Mouse (Mus musculus) hindbrain, postnatal 0 days (tissue): ENCODE results near the gene Sh3bp2. TPM values are rescaled to one million over a fixed set of nuclear protein-coding genes. Genes with fewer than 3 reads are reported as not detected.
A peak's percentile ranks its signal among the peaks of the same experiment; 100 is the strongest.
"Not testable (repeated sequence)": the region's sequence is repeated elsewhere in the genome, so short reads cannot be mapped to it uniquely, and the experiment has no call there.

Source experiments
- ATAC-seq: fragments of 200-750 bp; cut with Nextera tagmentation; 2 replicates; pipeline ENCODE4 v1.8.0; 2017; ENCODE audit warnings: mild to moderate bottlenecking, moderate TSS enrichment, moderate library complexity
- DNase-seq: peaks from one replicate; pipeline ENCODE4 v3.0.0-alpha.2; 2015; ENCODE audit warnings: low spot score
- H3K27ac ChIP-seq: fragments of 300-500 bp; sonication (generic); 2 replicates; pipeline ENCODE4 v1.5.1; 2014; ENCODE audit warnings: mild to moderate bottlenecking
- H3K27me3 ChIP-seq: fragments of 300-500 bp; sonication (generic); 2 replicates; pipeline ENCODE4 v1.6.1; 2014; ENCODE audit warnings: low read length, mixed read lengths; ENCODE audit not compliant: insufficient read depth
- H3K36me3 ChIP-seq: fragments of 300-500 bp; sonication (generic); 2 replicates; pipeline ENCODE4 v1.6.1; 2014; ENCODE audit warnings: low read length, mixed read lengths; ENCODE audit not compliant: insufficient read depth
- H3K4me1 ChIP-seq: fragments of 300-500 bp; sonication (generic); 2 replicates; pipeline ENCODE4 v1.6.1; 2014; ENCODE audit warnings: antibody characterized with exemption, low read length, mixed read lengths; ENCODE audit not compliant: insufficient read depth
- H3K4me2 ChIP-seq: fragments of 300-500 bp; sonication (generic); 2 replicates; pipeline ENCODE4 v1.6.1; 2014; ENCODE audit warnings: low read depth, mild to moderate bottlenecking, low read length, moderate library complexity, mixed read lengths
- H3K4me3 ChIP-seq: fragments of 300-500 bp; sonication (generic); 2 replicates; pipeline ENCODE4 v1.5.1; 2014; ENCODE audit warnings: low read length
- H3K9ac ChIP-seq: fragments of 300-500 bp; sonication (generic); replicated peaks from 2 replicates; pipeline ENCODE4 v1.6.1; 2014; ENCODE audit warnings: mild to moderate bottlenecking, low read length, moderate library complexity, mixed read lengths
- H3K9me3 ChIP-seq: fragments of 300-500 bp; sonication (generic); 2 replicates; pipeline ENCODE4 v1.6.1; 2016; ENCODE audit warnings: low read length, mixed read lengths
- CTCF ChIP-seq: IDR thresholded peaks from 2 replicates; pipeline ENCODE4 v1.5.1; 2016; ENCODE audit warnings: antibody characterized with exemption, control low read depth, low read depth
- WGBS: fragments of 180-500 bp; shearing (Covaris S2); extraction: QIAGEN DNeasy Blood & Tissue Kit; methylation state at CpG from one replicate; pipeline ENCODE4 v1.1.7; 2014; 5-methylcytosine and 5-hydroxymethylcytosine counted together
- polyA plus RNA-seq: library from polyadenylated mRNA; unstranded; fragments of >200 nt; fragmentation: Nextera tagmentation; extraction: Ambion mirVana; gene quantifications from 2 replicates; pipeline ENCODE4 v1.2.1, GENCODE M21; 2015
- total RNA-seq: library from RNA; depleted of rRNA; stranded (reverse); fragments of >200 nt; gene quantifications from 2 replicates; pipeline ENCODE4 v1.2.3, GENCODE M21; 2014

Sh3bp2 gene
- total and polyA plus RNA-seq, 2 experiments from 2014 or later: 14.1 to 29.8 TPM

GRCm38 (mm10) chr5:34576286-34576685, 50.6 kb downstream of the Sh3bp2 start:
- H3K4me3 ChIP-seq: no peak overlapping the region
- no peak overlapping the region for H3K27ac ChIP-seq
- peaks cover 9% of the 10 kb centered on the region for H3K4me1 ChIP-seq
- DNase-seq (no peak), ATAC-seq (no peak)
- no peaks in the 10 kb centered on the region for H3K36me3 ChIP-seq
- H3K27me3 ChIP-seq: no peaks in the 10 kb centered on the region
- WGBS: 94% methylated on average over 1 of the region's 1 CpGs
- no peak overlapping the region for H3K9ac ChIP-seq
- no peaks in the 10 kb centered on the region for H3K9me3 ChIP-seq
- H3K4me2 ChIP-seq: no peak overlapping the region
- no peak for TF ChIP-seq CTCF

GRCm38 (mm10) chr5:34578038-34578655, 52.5 kb downstream of the Sh3bp2 start:
- WGBS: 96% methylated on average over 7 of the region's 7 CpGs
- Histone ChIP-seq H3K4me3 (no peak overlapping the region), H3K27me3 (no peaks in the 10 kb centered on the region), H3K9ac (no peak overlapping the region), H3K4me2 (no peak overlapping the region), H3K9me3 (no peaks in the 10 kb centered on the region), H3K4me1 (peaks cover 13% of the 10 kb centered on the region), H3K36me3 (no peaks in the 10 kb centered on the region), H3K27ac (no peak overlapping the region)
- TF ChIP-seq CTCF: no peak
- no peak for ATAC-seq
- no peak for DNase-seq

- no peak for TF ChIP-seq CTCF
- no peak for ATAC-seq
- no peak overlapping the region for H3K4me3 ChIP-seq
Measured at GRCm38 (mm10) chr5:34579377-34579776, 53.7 kb downstream of the Sh3bp2 start.

DNA sequence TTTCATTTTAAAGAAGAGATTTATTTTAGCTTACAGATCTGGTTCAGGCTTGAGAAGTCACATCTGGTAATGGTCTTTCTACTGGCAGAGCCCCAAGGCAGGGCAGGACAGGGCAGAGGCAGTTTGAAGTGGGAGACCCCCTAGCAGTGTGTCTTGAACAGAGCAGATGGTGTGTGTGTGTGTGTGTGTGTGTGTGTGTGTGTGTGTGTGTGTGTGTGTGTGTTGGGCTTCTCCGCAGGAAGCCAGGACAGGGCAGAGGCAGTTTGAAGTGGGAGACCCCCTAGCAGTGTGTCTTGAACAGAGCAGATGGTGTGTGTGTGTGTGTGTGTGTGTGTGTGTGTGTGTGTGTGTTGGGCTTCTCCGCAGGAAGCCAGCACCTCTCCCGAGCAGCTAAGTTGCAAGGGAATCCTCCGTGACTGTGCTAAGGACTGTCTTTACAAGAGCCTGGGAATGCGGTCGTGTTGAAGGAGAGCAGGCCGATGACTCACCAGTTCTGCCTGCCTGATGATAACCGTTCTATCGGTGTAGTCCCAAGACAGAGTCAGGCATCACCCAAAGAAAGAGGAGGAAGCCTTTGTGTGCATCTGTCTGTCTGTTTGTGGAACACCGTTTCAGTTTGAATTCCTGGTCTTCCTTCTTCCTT, 56.2 kb downstream of the Sh3bp2 start:
- not testable (repeated sequence) for H3K4me3 ChIP-seq

More at GRCm38 (mm10) chr5:34579377-34579776, 53.7 kb downstream of the Sh3bp2 start:
- Histone ChIP-seq H3K9ac (no peak overlapping the region), H3K27me3 (no peaks in the 10 kb centered on the region), H3K4me2 (no peak overlapping the region), H3K9me3 (no peaks in the 10 kb centered on the region), H3K36me3 (no peaks in the 10 kb centered on the region), H3K27ac (no peak overlapping the region), H3K4me1 (peaks cover 13% of the 10 kb centered on the region)
- no peak for DNase-seq
- whole genome bisulfite sequencing: 86% methylated on average over 3 of the region's 3 CpGs

GRCm38 (mm10) chr5:34582314-34582675, 56.7 kb downstream of the Sh3bp2 start:
- 73% methylated on average over 5 of the region's 5 CpGs for WGBS
- ATAC-seq: no peak
- H3K27ac ChIP-seq: peak overlapping the region; percentile 62

More for the DNA sequence above, 56.2 kb downstream of the Sh3bp2 start:
- not testable (repeated sequence) for H3K9me3 ChIP-seq, H3K4me1 ChIP-seq, H3K9ac ChIP-seq, H3K4me2 ChIP-seq, H3K36me3 ChIP-seq, H3K27me3 ChIP-seq
- WGBS: 35% methylated on average over 10 of the region's 10 CpGs
- DNase-seq (peak; percentile 49), ATAC-seq (peak; percentile 85)
- H3K27ac ChIP-seq: peak overlapping the region; percentile 62

GRCm38 (mm10) chr5:34585216-34585615, 59.6 kb downstream of the Sh3bp2 start:
- WGBS: 66% methylated on average over 5 of the region's 5 CpGs
- ATAC-seq (no peak), DNase-seq (no peak)

More at GRCm38 (mm10) chr5:34582314-34582675, 56.7 kb downstream of the Sh3bp2 start:
- H3K9me3 ChIP-seq: no peaks in the 10 kb centered on the region
- TF ChIP-seq CTCF: no peak
- no peak overlapping the region for H3K9ac ChIP-seq
- no peaks in the 10 kb centered on the region for H3K36me3 ChIP-seq
- H3K4me3 ChIP-seq: no peak overlapping the region
- no peaks in the 10 kb centered on the region for H3K27me3 ChIP-seq
- H3K4me1 ChIP-seq: peaks cover 4% of the 10 kb centered on the region; the same call in 1 of the 2 replicates
- no peak for DNase-seq
- no peak overlapping the region for H3K4me2 ChIP-seq

DNA sequence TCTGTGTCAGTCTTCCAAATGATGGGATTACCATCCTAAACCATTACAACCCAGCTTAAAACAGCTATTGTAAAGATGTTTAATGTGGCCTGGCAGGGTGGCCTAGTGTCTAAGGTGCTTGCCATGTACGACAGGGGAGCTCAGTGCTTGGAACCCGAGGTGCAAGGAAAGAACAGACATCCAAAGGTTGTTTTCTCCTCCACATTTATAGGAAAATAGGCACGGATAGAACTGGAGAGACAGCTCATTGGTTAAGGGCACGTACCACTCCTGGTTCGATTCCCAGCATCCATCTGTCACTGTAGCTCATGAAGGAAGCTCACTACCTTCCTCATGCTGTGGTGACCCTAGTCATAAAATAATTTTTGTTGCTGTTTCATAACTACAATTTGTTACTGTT, 62.2 kb downstream of the Sh3bp2 start:
- ATAC-seq: no peak
- Histone ChIP-seq H3K4me2 (no peak overlapping the region), H3K4me3 (no peak overlapping the region), H3K27ac (no peak overlapping the region), H3K4me1 (no peaks in the 10 kb centered on the region), H3K27me3 (no peaks in the 10 kb centered on the region), H3K9ac (no peak overlapping the region), H3K36me3 (no peaks in the 10 kb centered on the region), H3K9me3 (no peaks in the 10 kb centered on the region)
- TF ChIP-seq CTCF: no peak
- no peak for DNase-seq
- WGBS: 77% methylated on average over 5 of the region's 5 CpGs

More at GRCm38 (mm10) chr5:34585216-34585615, 59.6 kb downstream of the Sh3bp2 start:
- H3K4me2 ChIP-seq: no peak overlapping the region
- H3K27me3 ChIP-seq: no peaks in the 10 kb centered on the region
- H3K27ac ChIP-seq: no peak overlapping the region
- H3K9ac ChIP-seq: no peak overlapping the region
- H3K4me1 ChIP-seq: peaks cover 4% of the 10 kb centered on the region; the same call in 1 of the 2 replicates
- TF ChIP-seq CTCF: no peak
- no peaks in the 10 kb centered on the region for H3K36me3 ChIP-seq
- no peaks in the 10 kb centered on the region for H3K9me3 ChIP-seq
- no peak overlapping the region for H3K4me3 ChIP-seq
